Mouse (Mus musculus): ENCODE results near the gene Rag2.

Gene Rag2

DNA sequence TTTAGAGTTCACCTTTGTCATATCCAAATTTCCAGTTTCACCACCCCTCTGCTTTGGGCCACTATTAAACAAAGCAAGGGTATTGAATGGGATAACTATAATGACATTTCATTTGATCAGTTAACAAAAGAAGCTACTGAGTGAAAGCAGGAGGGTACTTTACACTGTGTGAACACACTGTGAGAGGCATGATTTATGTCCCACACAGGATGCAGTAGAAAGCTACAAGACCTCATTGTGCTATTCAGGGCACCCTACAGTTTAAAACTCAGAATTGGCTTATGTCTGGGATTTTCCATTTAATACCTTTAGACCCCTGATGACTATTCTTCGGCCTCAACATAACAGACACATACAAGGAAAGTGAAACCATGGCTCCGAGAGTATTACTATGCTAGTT is 1.5 kb upstream of the Rag2 start:
- no peak for ATAC-seq (ENCODE audit: insufficient number of reproducible peaks, low FRiP score, low TSS enrichment)

GRCm38 (mm10) chr2:101624011-101624410 is 507 bp upstream of the Rag2 start:
- no peak for ATAC-seq (ENCODE audit: insufficient number of reproducible peaks, low FRiP score, low TSS enrichment)

- no peak for ATAC-seq (ENCODE audit: insufficient number of reproducible peaks, low FRiP score, low TSS enrichment)
Measured at GRCm38 (mm10) chr2:101627227-101627626, 2.7 kb downstream of the Rag2 start.

DNA sequence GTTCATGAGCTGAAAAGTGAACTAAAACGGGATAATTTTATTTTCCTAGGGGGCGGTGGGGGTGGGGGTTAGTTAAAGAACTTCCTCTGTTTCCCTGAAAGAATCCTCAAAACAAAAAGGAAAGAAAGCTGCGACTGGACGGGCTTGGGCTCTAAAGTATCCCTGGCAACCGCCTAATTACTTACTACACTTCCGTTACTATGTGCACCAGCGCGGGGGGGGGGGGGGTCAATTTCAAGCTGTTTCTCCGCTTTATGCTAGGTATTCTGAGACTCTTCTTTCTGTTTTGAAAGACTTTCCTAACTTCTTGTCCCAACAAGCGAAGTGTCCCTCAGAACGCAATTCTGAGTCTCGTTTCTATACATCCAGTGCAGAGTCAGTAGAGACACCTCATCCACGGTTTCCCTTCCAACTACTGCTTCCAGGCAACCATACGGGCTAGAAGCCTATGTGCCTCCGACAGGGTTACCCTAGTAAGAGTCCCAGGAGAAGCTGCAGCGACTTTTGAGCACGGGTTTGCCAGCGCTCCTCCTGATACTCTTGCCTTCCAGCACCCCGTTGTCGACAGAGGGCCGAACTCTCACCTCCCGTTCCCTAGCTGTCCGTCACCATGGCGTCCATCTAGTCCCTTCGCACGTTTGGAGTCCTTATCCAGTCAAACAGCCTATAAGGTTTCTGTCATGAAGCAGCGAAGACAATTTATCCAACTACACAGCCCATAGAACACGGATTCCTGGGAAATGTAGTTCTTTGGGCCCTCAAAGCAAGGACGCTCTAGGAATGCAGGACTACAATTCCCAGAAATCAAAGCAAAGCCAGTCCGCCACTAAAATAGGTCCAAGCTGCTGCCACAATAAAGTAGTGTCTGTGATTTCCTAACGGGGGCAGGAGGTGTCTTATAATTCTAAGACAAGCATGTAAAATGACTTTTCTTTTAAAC is 4.0 kb downstream of the Rag2 start:
- peak; percentile 99 for ATAC-seq (ENCODE audit: insufficient number of reproducible peaks, low FRiP score, low TSS enrichment)

GRCm38 (mm10) chr2:101638979-101639839 is 14.7 kb downstream of the Rag2 start:
- 0 out of 2 replicates have a peak, but pooled peaks have one; percentile 10 for ATAC-seq (ENCODE audit: insufficient number of reproducible peaks, low FRiP score, low TSS enrichment)

GRCm38 (mm10) chr2:101639840-101640350 is 15.4 kb downstream of the Rag2 start:
- no peak for ATAC-seq (ENCODE audit: insufficient number of reproducible peaks, low FRiP score, low TSS enrichment)

DNA sequence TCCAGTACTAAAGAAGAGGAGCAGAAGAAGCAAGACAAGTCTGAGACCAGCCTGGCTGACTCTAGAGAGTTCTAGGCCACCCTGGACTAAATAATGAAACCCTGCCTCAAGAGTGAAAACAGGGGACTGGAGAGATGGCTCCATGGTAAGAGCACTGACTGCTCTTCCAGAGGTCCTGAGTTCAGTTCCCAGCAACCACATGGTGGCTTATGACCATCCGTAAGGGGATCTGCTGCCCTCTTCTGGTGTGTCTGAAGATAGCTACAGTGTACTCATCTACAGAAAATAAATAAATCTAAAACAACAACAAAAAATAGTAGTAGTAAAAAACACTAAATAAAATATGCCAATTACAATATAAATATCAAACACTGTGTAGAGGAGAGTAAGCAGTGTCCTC is 21.3 kb downstream of the Rag2 start:
- ATAC-seq (ENCODE audit: insufficient number of reproducible peaks, low FRiP score, low TSS enrichment), result no peak

GRCm38 (mm10) chr2:101648361-101648760 is 23.8 kb downstream of the Rag2 start:
- ATAC-seq (ENCODE audit: insufficient number of reproducible peaks, low FRiP score, low TSS enrichment), result no peak

DNA sequence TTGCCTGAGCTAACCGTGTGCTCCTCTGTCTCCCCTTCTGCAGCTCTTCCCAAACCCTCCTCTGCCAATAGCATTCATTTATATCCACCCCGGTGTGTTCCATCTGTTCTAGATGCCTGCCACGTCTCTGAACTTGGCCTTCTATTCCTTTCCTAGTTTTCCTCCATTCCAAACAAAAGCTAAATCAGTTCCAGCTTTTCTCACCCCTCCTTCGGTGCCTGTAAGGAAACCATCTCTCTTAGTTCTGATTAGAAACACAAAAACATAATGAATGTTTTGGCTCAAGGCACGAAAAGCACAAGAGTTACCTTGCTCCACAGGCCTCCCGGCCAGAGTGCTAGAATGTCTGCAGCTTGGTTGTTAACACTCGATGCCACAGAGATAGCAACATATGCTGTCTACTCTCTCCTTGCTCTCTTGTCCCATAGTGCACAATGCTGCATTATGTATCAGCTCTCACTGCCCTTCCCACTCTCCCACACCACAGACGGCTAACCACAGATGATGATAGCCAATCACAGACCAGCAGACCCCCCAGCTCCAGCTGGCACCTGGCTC is 24.7 kb downstream of the Rag2 start, which contains the start of the genes Rag1 and B230118H07Rik:
Rag1 (minus strand) TSS at position 388 of the 558 bp plus-strand sequence.
B230118H07Rik (minus strand) TSS at position 419 of the 558 bp plus-strand sequence.
- peak; percentile 95 for ATAC-seq (ENCODE audit: insufficient number of reproducible peaks, low FRiP score, low TSS enrichment)

DNA sequence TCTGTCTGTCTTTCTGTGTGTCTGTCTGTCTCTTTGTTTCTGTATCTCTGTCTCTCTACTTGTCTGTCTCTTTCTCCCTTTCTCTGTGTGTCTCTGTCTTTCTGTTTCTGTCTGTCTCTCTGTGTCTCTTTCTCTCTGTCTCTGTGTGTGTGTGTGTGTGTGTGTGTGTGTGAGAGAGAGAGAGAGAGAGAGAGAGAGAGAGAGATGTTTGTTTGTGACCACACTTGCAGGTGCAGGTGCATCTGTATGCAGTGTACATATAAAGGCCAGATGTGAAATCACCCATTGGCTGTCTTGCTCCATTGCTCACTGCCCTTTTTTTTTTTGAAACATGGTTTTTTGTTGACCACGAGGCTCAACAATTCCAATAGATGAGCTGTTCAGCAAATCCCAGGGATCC is 25.9 kb downstream of the Rag2 start:
- no peak for ATAC-seq (ENCODE audit: insufficient number of reproducible peaks, low FRiP score, low TSS enrichment)

DNA sequence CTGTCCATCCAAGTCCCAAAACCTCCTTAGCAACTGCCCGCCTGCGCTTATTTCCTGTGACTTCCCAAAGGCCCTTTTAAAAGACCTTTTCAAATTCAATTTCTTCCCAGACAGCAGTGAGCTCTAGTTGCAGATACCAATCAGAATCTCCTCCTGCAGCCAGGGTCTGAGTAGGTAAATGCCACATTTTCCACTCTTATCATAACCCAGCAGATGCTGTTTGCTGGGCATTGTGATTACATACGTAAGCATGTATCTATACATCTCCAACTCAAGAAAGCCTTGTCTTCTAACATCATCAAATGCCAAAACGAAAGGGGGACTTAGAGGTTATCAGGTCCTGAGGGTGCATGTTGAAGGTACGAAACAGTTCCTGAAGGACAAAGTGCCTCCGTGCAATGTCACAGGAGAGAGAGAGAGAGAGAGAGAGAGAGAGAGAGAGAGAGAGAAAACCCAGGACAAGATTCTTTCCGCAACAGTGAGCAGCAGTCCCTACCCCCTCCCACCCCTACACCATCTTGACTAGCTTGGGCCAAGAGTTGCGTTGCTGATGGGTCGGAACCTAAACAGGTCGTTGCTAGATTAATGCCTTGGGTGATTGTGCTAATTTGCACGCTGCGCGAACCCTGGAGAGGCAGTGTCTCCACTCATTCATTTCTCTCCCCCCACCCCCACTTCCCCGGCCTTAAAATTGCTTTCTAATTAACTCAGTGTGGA is 27.8 kb downstream of the Rag2 start:
- 0 out of 2 replicates have a peak, but pooled peaks have one; percentile 1 for ATAC-seq (ENCODE audit: insufficient number of reproducible peaks, low FRiP score, low TSS enrichment)

GRCm38 (mm10) chr2:101652921-101653597 is 28.5 kb downstream of the Rag2 start:
- 0 out of 2 replicates have a peak, but pooled peaks have one; percentile 26 for ATAC-seq (ENCODE audit: insufficient number of reproducible peaks, low FRiP score, low TSS enrichment)

GRCm38 (mm10) chr2:101660536-101660935 is 36.0 kb downstream of the Rag2 start:
- no peak for ATAC-seq (ENCODE audit: insufficient number of reproducible peaks, low FRiP score, low TSS enrichment)

- ATAC-seq (ENCODE audit: insufficient number of reproducible peaks, low FRiP score, low TSS enrichment), result peak; percentile 93
Measured at GRCm38 (mm10) chr2:101665058-101665702, 40.7 kb downstream of the Rag2 start.

DNA sequence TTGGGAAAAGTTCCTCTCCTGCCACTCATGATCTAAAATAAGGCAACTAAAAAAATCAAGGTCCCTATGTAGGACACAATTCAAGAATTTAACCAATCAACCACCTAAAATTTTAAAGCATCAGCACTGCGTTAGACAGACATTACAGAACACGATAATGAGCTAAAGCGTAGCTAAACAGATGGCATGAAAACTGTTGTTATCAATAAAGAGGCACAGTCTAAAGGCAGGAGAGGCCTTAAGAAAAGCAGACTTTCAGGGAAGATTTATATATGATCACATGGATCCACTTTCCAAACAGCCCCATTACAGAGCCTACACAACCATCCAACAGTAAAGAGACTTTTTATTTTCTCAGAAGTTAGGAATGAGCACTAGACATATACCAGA is 41.2 kb downstream of the Rag2 start:
- ATAC-seq (ENCODE audit: insufficient number of reproducible peaks, low FRiP score, low TSS enrichment), result no peak

- no peak for ATAC-seq (ENCODE audit: insufficient number of reproducible peaks, low FRiP score, low TSS enrichment)
Measured at GRCm38 (mm10) chr2:101668751-101669150, 44.2 kb downstream of the Rag2 start.

- ATAC-seq (ENCODE audit: insufficient number of reproducible peaks, low FRiP score, low TSS enrichment), result no peak; the same call in 1 of the 2 replicates
Measured at GRCm38 (mm10) chr2:101673547-101673946, 49.0 kb downstream of the Rag2 start.

DNA sequence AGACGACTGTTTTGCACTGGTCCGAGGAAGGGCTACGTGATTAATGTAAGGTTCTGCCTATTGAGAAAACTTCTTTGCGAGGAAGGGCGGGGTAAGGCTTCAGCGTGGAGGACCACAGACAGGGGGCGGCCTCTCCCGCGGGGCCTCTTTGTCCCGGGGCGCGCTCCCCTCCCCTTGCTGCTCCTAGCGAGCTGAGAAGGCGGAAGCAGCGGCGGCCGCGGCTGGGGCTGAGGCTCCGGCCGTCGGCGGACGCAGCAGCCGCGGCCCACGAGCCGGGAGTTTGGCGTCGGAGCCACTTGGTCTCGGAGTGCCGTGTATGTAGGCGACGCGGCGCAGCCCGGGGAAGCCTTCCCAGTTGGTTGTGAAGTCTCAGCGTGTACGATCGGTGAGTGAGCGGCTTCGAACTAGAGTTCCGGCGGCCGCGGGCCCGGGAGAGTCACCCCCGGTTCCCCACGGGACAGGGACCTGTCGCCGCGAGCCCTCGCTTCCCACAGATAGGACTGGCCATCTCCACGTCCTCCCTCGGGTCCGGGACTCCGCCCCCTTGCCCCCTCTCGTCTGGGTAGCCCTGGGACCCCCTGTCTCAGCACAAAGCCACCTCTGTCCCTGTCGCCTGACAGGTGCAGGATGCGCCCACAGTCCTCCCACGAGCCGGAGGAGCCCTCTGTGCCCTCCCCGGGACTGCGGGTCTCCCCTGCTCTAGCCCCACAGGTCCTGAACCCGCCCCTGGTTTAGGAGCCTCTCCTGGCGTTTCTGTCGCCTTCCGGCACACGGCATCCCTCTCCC is 53.9 kb downstream of the Rag2 start, which contains the start of gene Traf6:
Traf6 (plus strand) TSS at position 194 of the 786 bp plus-strand sequence.
- peak; percentile 89 for ATAC-seq (ENCODE audit: insufficient number of reproducible peaks, low FRiP score, low TSS enrichment)
